12 mouse cellular contexts compared by ENCODE assay signal in the genomic region with DNA sequence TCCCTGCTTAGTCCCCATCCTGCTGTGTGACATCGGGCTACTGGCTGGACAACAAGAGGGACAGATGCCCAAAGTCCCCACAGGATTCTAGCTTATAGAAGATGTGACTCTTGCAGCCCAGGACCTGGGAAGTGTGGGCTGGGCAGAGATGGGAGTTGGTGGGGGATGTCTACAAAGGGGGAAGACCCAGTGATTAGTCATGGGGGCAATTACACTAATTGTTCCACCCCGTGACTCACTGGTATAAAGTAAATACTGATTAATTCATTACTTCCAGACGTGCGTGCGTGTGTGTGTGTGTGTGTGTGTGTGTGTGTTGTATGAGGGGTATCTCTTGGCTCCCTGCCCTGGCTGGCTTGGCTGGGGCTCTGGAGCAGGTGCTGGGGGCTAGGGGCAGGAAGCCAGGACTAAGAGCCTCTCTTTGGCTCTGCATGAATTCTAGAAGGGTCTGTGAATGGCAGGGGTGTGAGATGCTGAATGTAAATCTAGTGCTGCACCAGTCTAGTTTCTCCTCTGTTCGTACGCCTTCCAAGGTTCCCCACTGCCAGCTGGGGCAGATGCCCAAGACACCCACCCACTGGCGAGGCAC. TPM values are rescaled to one million over a fixed set of nuclear protein-coding genes. Genes with fewer than 3 reads are reported as not detected.
DNase-seq lines count a peak whose midpoint lies in the region; ATAC-seq lines count a peak whose summit lies in the region.
"Had no signal": no experiment of that assay in that cellular context is flagged by ENCODE, and none has a peak within 500 bp of the region (broad histone marks: within the 10 kb centered on the region; RNA-seq: fewer than 3 reads in every experiment).

No protein-coding gene starts in this region.

- H3K4me2 ChIP-seq in forebrain, embryonic 13.5 days: no peak overlapping the region
- H3K4me2 ChIP-seq in neural tube, embryonic 13.5 days: no peak overlapping the region
- H3K4me2 ChIP-seq in hindbrain, embryonic 15.5 days: peak overlapping the region; percentile 22; the same call in 1 of the 2 replicates
- H3K4me2 ChIP-seq in stomach, embryonic 14.5 days (replicated peaks; ENCODE audit: low read depth, low read length): no peak overlapping the region
- H3K4me2 ChIP-seq: heart, embryonic 12.5 days had no signal

- ATAC-seq in forebrain, embryonic 13.5 days: peak; percentile 75
- peak; percentile 49 for ATAC-seq in neural tube, embryonic 13.5 days (ENCODE audit: low read depth)
- peak; percentile 31 for ATAC-seq in hindbrain, embryonic 15.5 days (ENCODE audit: low FRiP score, low read depth)
- ATAC-seq in stomach, embryonic 14.5 days (ENCODE audit: insufficient number of reproducible peaks, insufficient read depth, low FRiP score, low read depth): 0 out of 2 replicates have a peak, but pooled peaks have one; percentile 16
- no peak for ATAC-seq in erythroblast, adult 5-6 weeks (replicated peaks; ENCODE audit: low FRiP score, poor library complexity, severe bottlenecking)

- DNase-seq in forebrain, embryonic 10.5 days (ENCODE audit: extremely low spot score, low spot score): no peak
- no peak for DNase-seq in neural tube, embryonic 10.5 days (ENCODE audit: extremely low spot score, low spot score)
- no peak for DNase-seq in thymus, adult 18-20 months
- DNase-seq: adrenal gland, adult 2 months; lung, postnatal 36 days had no signal

- H3K27me3 ChIP-seq in forebrain, embryonic 13.5 days: peaks cover 10% of the 10 kb centered on the region; the same call in 1 of the 2 replicates
- H3K27me3 ChIP-seq in forebrain, embryonic 10.5 days (ENCODE audit: poor library complexity, severe bottlenecking): peaks cover 8% of the 10 kb centered on the region
- no peaks in the 10 kb centered on the region for H3K27me3 ChIP-seq in neural tube, embryonic 13.5 days
- H3K27me3 ChIP-seq in hindbrain, embryonic 15.5 days: no peaks in the 10 kb centered on the region
- H3K27me3 ChIP-seq in stomach, embryonic 14.5 days (ENCODE audit: control insufficient read depth, insufficient read depth, low read length): no peaks in the 10 kb centered on the region
- H3K27me3 ChIP-seq: heart, embryonic 12.5 days had no signal

- no peak overlapping the region for H3K9ac ChIP-seq in forebrain, embryonic 13.5 days
- 0 out of 2 replicates have a peak overlapping the region, but pooled peaks have one; percentile 23 for H3K9ac ChIP-seq in neural tube, embryonic 13.5 days
- H3K9ac ChIP-seq in hindbrain, embryonic 15.5 days: no peak overlapping the region
- H3K9ac ChIP-seq in stomach, embryonic 14.5 days (replicated peaks; ENCODE audit: low read depth, low read length): no peak overlapping the region
- H3K9ac ChIP-seq: heart, embryonic 12.5 days had no signal

- H3K9me3 ChIP-seq in forebrain, embryonic 13.5 days (replicated peaks): no peaks in the 10 kb centered on the region
- no peaks in the 10 kb centered on the region for H3K9me3 ChIP-seq in forebrain, embryonic 10.5 days
- no peaks in the 10 kb centered on the region for H3K9me3 ChIP-seq in neural tube, embryonic 13.5 days
- no peaks in the 10 kb centered on the region for H3K9me3 ChIP-seq in hindbrain, embryonic 15.5 days
- H3K9me3 ChIP-seq in stomach, embryonic 14.5 days (ENCODE audit: control insufficient read depth, low read depth, low read length): no peaks in the 10 kb centered on the region
- H3K9me3 ChIP-seq: heart, embryonic 12.5 days had no signal

- peak overlapping the region; percentile 80 for H3K27ac ChIP-seq in forebrain, embryonic 13.5 days
- H3K27ac ChIP-seq in forebrain, embryonic 10.5 days: no peak overlapping the region
- H3K27ac ChIP-seq in neural tube, embryonic 13.5 days (replicated peaks): peak overlapping the region; percentile 87
- H3K27ac ChIP-seq in hindbrain, embryonic 15.5 days (replicated peaks): peak overlapping the region; percentile 83
- H3K27ac ChIP-seq in stomach, embryonic 14.5 days (ENCODE audit: low read length): no peak overlapping the region

- H3K4me1 ChIP-seq in forebrain, embryonic 13.5 days: peaks cover 55% of the 10 kb centered on the region
- H3K4me1 ChIP-seq in forebrain, embryonic 10.5 days: peaks cover 48% of the 10 kb centered on the region
- peaks cover 59% of the 10 kb centered on the region for H3K4me1 ChIP-seq in neural tube, embryonic 13.5 days (replicated peaks)
- H3K4me1 ChIP-seq in hindbrain, embryonic 15.5 days (replicated peaks): peaks cover 60% of the 10 kb centered on the region
- no peaks in the 10 kb centered on the region for H3K4me1 ChIP-seq in stomach, embryonic 14.5 days (ENCODE audit: control insufficient read depth, insufficient read depth, low read length)

- H3K4me3 ChIP-seq in forebrain, embryonic 13.5 days: no peak overlapping the region
- H3K4me3 ChIP-seq in forebrain, embryonic 10.5 days: no peak overlapping the region
- no peak overlapping the region for H3K4me3 ChIP-seq in neural tube, embryonic 13.5 days
- no peak overlapping the region for H3K4me3 ChIP-seq in hindbrain, embryonic 15.5 days
- H3K4me3 ChIP-seq in stomach, embryonic 14.5 days (ENCODE audit: low read depth, low read length): no peak overlapping the region
- H3K4me3 ChIP-seq: heart, embryonic 12.5 days; myocyte had no signal

- 34% methylated on average over 8 of the region's 8 CpGs for WGBS in forebrain, embryonic 13.5 days
- WGBS in forebrain, embryonic 10.5 days: 78% methylated on average over 8 of the region's 8 CpGs
- 27% methylated on average over 8 of the region's 8 CpGs for WGBS in neural tube, embryonic 13.5 days
- 34% methylated on average over 8 of the region's 8 CpGs for WGBS in hindbrain, embryonic 15.5 days
- 61% methylated on average over 8 of the region's 8 CpGs for WGBS in stomach, embryonic 14.5 days

- H3K36me3 ChIP-seq in forebrain, embryonic 13.5 days (ENCODE audit: poor library complexity, severe bottlenecking): peaks cover 10% of the 10 kb centered on the region; the same call in 1 of the 2 replicates
- H3K36me3 ChIP-seq in forebrain, embryonic 10.5 days (replicated peaks): peaks cover 12% of the 10 kb centered on the region
- H3K36me3 ChIP-seq in neural tube, embryonic 13.5 days: peaks cover 16% of the 10 kb centered on the region
- H3K36me3 ChIP-seq in hindbrain, embryonic 15.5 days: 0 out of 2 replicates have a peak, but pooled peaks cover 4% of the 10 kb centered on the region
- 0 out of 2 replicates have a peak, but pooled peaks cover 3% of the 10 kb centered on the region for H3K36me3 ChIP-seq in stomach, embryonic 14.5 days (ENCODE audit: control insufficient read depth, insufficient read depth, low read length)

RNA-seq across cellular contexts. Expression of a gene that starts 22.5 kb away (rescaled TPM):
- 36.1 and 41.9 TPM in 2 replicates for polyA plus RNA-seq in forebrain, embryonic 13.5 days (2015; fragmentation: Nextera tagmentation; extraction: Ambion mirVana)
- 17.8 and 18.7 TPM in 2 replicates for polyA plus RNA-seq in forebrain, embryonic 10.5 days (2016; fragmentation: Nextera tagmentation; extraction: Ambion mirVana)
- polyA plus RNA-seq in neural tube, embryonic 13.5 days (2015; fragmentation: Nextera tagmentation; extraction: Ambion mirVana): 76.9 and 78.8 TPM in 2 replicates
- 146 and 182 TPM in 2 replicates for polyA plus RNA-seq in hindbrain, embryonic 15.5 days (2015; fragmentation: Nextera tagmentation; extraction: Ambion mirVana)
- 20.9 and 21.0 TPM in 2 replicates for polyA plus RNA-seq in stomach, embryonic 14.5 days (2014; fragmentation: Nextera tagmentation; extraction: Ambion mirVana)
- 6.1 and 24.7 TPM in 2 replicates for total RNA-seq in erythroblast, adult 5-6 weeks (2015; ENCODE audit: low replicate concordance)
- total RNA-seq in erythroblast, adult 5-6 weeks (2017; ENCODE audit: low replicate concordance): 4.7 and 13.3 TPM in 2 replicates

Comparison
In these comparisons a context has a peak if more than half of its experiments do, and no peak if none do; other contexts are left out.
1. H3K27ac ChIP-seq: peak in forebrain, embryonic 13.5 days (single experiment), neural tube, embryonic 13.5 days (single experiment) and hindbrain, embryonic 15.5 days (single experiment); none in forebrain, embryonic 10.5 days (single experiment) and stomach, embryonic 14.5 days (single experiment).